ENCODE assay signal across 23 mouse cellular contexts in the genomic region with DNA sequence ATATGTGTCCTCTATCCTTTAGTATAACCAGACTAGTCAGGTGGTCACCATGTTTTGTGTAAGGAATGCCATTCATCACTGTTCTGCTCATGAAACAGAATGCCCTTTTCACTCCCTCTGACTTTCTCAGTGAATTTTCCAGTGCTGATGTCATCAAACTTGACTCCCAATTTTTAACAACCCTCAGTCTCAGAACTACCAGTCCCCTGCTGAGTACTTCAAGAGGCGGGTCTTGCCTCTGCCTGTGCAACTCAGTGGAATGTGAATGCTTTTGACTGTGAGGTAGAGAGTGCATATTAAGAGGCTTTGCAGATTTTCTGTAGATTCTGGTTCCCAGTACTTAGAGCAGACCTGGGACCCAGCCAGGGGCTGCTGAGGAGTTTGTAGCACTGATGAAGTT. TPM values are rescaled to one million over a fixed set of nuclear protein-coding genes. Genes with fewer than 3 reads are reported as not detected.
DNase-seq lines count a peak whose midpoint lies in the region; ATAC-seq lines count a peak whose summit lies in the region.
"Had no signal": no experiment of that assay in that cellular context is flagged by ENCODE, and none has a peak within 500 bp of the region (broad histone marks: within the 10 kb centered on the region; RNA-seq: fewer than 3 reads in every experiment).

No protein-coding gene starts in this region.

- no peak for DNase-seq in forebrain, embryonic 10.5 days (ENCODE audit: extremely low spot score, low spot score)
- DNase-seq in Muller cell, postnatal 12 days (ENCODE audit: inconsistent ontology term), result peak; percentile 83
- DNase-seq in forelimb bud, embryonic 11.5 days (ENCODE audit: low read depth, low spot score), result peak; percentile 47
- peak; percentile 11 for DNase-seq in lung, postnatal 14 days
- no peak for DNase-seq in adrenal gland, postnatal 4 days (ENCODE audit: low spot score in 2 of 2)
- DNase-seq in left cerebral cortex, postnatal 14 days (ENCODE audit: low spot score in 2 of 2), result no peak
- DNase-seq: cerebellum, adult 11-12 months; gastrocnemius, postnatal 36 days; heart, postnatal 10 days; kidney, postnatal 10 days; right cerebral cortex, postnatal 25 days; thymus, postnatal 25 days had no signal

- intact Hi-C loops in left cerebral cortex, postnatal 14 days (cut with DNase I), result no loop called here

- H3K4me3 ChIP-seq in forebrain, embryonic 10.5 days, result no peak overlapping the region
- no peak overlapping the region for H3K4me3 ChIP-seq in forebrain, embryonic 12.5 days (replicated peaks)
- H3K4me3 ChIP-seq: embryonic facial prominence, embryonic 13.5 days; heart, embryonic 10.5 days; hindbrain, embryonic 13.5 days had no signal

- no peaks in the 10 kb centered on the region for H3K9me3 ChIP-seq in forebrain, embryonic 10.5 days
- H3K9me3 ChIP-seq in forebrain, embryonic 12.5 days, result no peaks in the 10 kb centered on the region
- H3K9me3 ChIP-seq: embryonic facial prominence, embryonic 13.5 days; heart, embryonic 10.5 days; hindbrain, embryonic 13.5 days had no signal

- no peaks in the 10 kb centered on the region for H3K36me3 ChIP-seq in forebrain, embryonic 10.5 days (replicated peaks)
- H3K36me3 ChIP-seq in forebrain, embryonic 12.5 days (replicated peaks), result no peaks in the 10 kb centered on the region
- H3K36me3 ChIP-seq: embryonic facial prominence, embryonic 13.5 days; heart, embryonic 10.5 days; hindbrain, embryonic 13.5 days had no signal

- no peak for ATAC-seq in forebrain, embryonic 12.5 days (ENCODE audit: low FRiP score)
- ATAC-seq: intestine, embryonic 16.5 days had no signal

- 0 out of 2 replicates have a peak overlapping the region, but pooled peaks have one; percentile 56 for H3K27ac ChIP-seq in forebrain, embryonic 10.5 days
- no peak overlapping the region for H3K27ac ChIP-seq in forebrain, embryonic 12.5 days
- H3K27ac ChIP-seq: embryonic facial prominence, embryonic 13.5 days; heart, embryonic 10.5 days; hindbrain, embryonic 13.5 days had no signal

- no peaks in the 10 kb centered on the region for H3K27me3 ChIP-seq in forebrain, embryonic 10.5 days (ENCODE audit: poor library complexity, severe bottlenecking)
- H3K27me3 ChIP-seq in forebrain, embryonic 12.5 days, result no peaks in the 10 kb centered on the region
- H3K27me3 ChIP-seq: embryonic facial prominence, embryonic 13.5 days; hindbrain, embryonic 13.5 days had no signal

- 65% methylated on average over 1 of the region's 1 CpGs for WGBS in forebrain, embryonic 10.5 days
- 36% methylated on average over 1 of the region's 1 CpGs for WGBS in forebrain, embryonic 12.5 days

- no peak overlapping the region for H3K4me2 ChIP-seq in forebrain, embryonic 12.5 days
- H3K4me2 ChIP-seq: embryonic facial prominence, embryonic 13.5 days; hindbrain, embryonic 13.5 days; liver, embryonic 11.5 days; midbrain, embryonic 11.5 days had no signal

- H3K4me1 ChIP-seq in forebrain, embryonic 10.5 days, result peaks cover 22% of the 10 kb centered on the region
- H3K4me1 ChIP-seq in forebrain, embryonic 12.5 days, result peaks cover 22% of the 10 kb centered on the region

- H3K9ac ChIP-seq in forebrain, embryonic 12.5 days, result no peak overlapping the region
- H3K9ac ChIP-seq: embryonic facial prominence, embryonic 13.5 days; hindbrain, embryonic 13.5 days had no signal

RNA-seq across cellular contexts. Expression of a gene that starts 59.1 kb away (rescaled TPM):
- not detected in 2 replicates for polyA plus RNA-seq in forebrain, embryonic 10.5 days (2016; fragmentation: Nextera tagmentation; extraction: Ambion mirVana)
- polyA plus RNA-seq in forebrain, embryonic 12.5 days (2016; fragmentation: Nextera tagmentation; extraction: Ambion mirVana), result not detected in 2 replicates
- total RNA-seq in adrenal gland, postnatal 4 days (2021), result not detected
- not detected for total RNA-seq in left cerebral cortex, postnatal 14 days (2021)
- total RNA-seq: adrenal gland, adult 18-20 months; gastrocnemius, postnatal 36 days; heart, postnatal 10 days; left cerebral cortex, adult 8-10 months had no signal
- polyA plus RNA-seq: embryonic facial prominence, embryonic 13.5 days; forebrain, embryonic 11.5 days; heart, embryonic 10.5 days; hindbrain, embryonic 13.5 days; intestine, embryonic 16.5 days; midbrain, embryonic 11.5 days; neural tube, embryonic 14.5 days had no signal

Comparison
In these comparisons a context has a peak if more than half of its experiments do, and no peak if none do; other contexts are left out.
1. DNase-seq: peak in Muller cell, postnatal 12 days (single experiment), forelimb bud, embryonic 11.5 days (single experiment) and lung, postnatal 14 days (single experiment); none in forebrain, embryonic 10.5 days (single experiment), adrenal gland, postnatal 4 days (0 of 2) and left cerebral cortex, postnatal 14 days (0 of 2).